Mouse (Mus musculus) lung, adult 2 months (tissue): ENCODE measurements around the gene Eno2. TPM values are rescaled to one million over a fixed set of nuclear protein-coding genes. Genes with fewer than 3 reads are reported as not detected.
"Not testable (repeated sequence)": the region's sequence is repeated elsewhere in the genome, so short reads cannot be mapped to it uniquely, and the experiment has no call there.

Experiments used
- DNase-seq: peaks from one replicate; pipeline ENCODE4 v3.0.0; 2022
- H3K4me1 ChIP-seq: fragments of 200-500 bp; 2 replicates; pipeline ENCODE4 v1.6.1; 2011; ENCODE audit warnings: low read length; ENCODE audit not compliant: control insufficient read depth, insufficient read depth
- H3K4me3 ChIP-seq: fragments of 200-500 bp; replicated peaks from 2 replicates; pipeline ENCODE3; 2011; ENCODE audit warnings: low read depth, mild to moderate bottlenecking, control low read depth, low read length; ENCODE audit errors: extremely low read depth
- CTCF ChIP-seq: fragments of 200-500 bp; IDR thresholded peaks from 2 replicates; pipeline ENCODE4 v1.5.1; 2011; ENCODE audit warnings: mild to moderate bottlenecking, low read length, control low read depth; ENCODE audit not compliant: insufficient read depth
- POLR2A ChIP-seq: fragments of 200-500 bp; IDR thresholded peaks from 2 replicates; pipeline ENCODE4 v1.6.1; 2011; ENCODE audit warnings: low read depth, mild to moderate bottlenecking, control low read depth, low read length, borderline replicate concordance; ENCODE audit errors: extremely low read depth
- WGBS: fragments of 180-500 bp; shearing (Covaris S2); methylation state at CpG from one replicate; pipeline ENCODE4 v1.1.7; 2018; 5-methylcytosine and 5-hydroxymethylcytosine counted together
- polyA plus RNA-seq: library from polyadenylated mRNA; depleted of rRNA; stranded (reverse); fragments of >200 nt; gene quantifications from 2 replicates; pipeline ENCODE4 v1.2.3, GENCODE M21; 2012

The Eno2 gene
- polyA plus RNA-seq, 1 experiment: 3.3 TPM

DNA sequence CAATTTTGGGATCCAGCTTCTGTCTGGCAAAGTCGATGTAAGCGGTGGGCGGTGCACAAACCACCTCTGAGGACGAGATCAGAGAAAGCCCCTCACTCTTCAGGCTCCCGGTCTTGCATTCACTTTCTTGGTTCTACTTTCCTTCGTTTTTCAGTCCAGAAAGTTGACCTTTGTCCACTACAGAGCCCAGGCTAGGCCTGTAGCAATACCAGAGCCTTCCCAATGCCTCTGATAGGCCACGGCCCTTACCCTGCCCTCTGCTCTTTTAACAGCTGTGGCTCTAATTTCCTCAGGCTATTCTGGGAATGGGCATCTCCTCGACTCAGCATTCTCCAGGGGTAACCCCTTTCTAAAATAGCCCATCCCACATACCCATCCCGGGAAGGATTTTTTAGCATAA, 43.4 kb upstream of the Eno2 start:
- H3K4me3 ChIP-seq: no peak overlapping the region
- TF ChIP-seq CTCF (no peak), POLR2A (no peak)
- peaks cover 16% of the 10 kb centered on the region for H3K4me1 ChIP-seq
- DNase-seq: no peak
- 39% methylated on average over 9 of the region's 9 CpGs for WGBS

DNA sequence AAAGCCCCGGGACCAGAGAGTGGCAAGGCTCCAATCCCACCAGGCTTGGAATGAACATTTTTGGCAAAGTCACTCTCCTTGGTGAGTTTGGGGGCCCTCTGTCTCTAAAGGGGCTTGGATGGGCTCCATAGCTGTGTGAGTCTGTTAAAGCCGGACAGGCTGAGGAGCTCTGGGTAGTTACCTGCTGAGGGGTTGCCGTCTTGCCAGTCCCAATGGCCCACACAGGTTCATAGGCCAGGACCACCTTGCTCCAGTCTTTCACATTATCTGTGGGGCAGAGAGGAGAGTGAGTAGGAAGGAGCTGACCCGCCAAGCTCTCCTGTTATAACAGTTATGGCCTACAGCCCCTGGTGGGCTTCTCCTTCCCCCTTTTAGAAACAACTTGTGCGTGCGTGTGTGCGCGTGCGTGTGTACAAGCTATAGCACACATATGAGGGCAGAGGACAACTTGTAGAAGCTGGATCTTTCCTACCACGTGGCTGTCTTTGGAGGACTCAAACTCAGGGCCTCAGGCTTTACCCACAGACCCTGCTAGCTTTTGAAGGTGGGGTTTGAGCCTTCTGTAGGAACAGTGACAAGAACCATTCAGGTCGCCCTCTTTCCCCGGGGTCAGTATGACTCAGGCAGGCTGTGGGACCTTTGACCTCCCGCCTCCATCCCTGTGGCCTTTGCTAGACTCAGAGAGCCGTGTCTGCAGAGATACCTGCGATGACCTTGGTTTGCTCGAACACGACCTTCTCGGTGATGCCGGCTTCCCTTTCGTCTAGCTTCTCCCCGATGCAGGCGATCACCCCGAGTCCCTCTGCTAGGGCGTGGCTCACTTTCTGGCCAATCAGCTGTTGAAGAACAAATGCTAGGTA, 42.5 kb upstream of the Eno2 start:
- H3K4me1 ChIP-seq: peaks cover 16% of the 10 kb centered on the region
- H3K4me3 ChIP-seq: no peak overlapping the region
- 79% methylated on average over 24 of the region's 24 CpGs for WGBS
- no peak for TF ChIP-seq CTCF
- no peak for TF ChIP-seq POLR2A
- no peak for DNase-seq

DNA sequence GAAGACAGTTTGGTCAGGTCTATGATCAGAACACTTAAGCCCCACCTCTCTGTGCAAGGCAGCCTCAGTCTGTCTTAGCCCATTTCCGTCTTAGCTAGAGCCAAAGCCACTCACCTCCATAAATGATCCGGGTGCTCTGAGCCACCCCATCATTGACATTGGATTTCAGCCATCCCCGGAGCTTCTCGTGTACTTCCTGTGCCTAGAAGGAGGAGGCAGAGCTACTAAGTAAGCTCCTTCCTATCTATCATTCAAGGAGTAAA, 41.9 kb upstream of the Eno2 start:
- no peak for TF ChIP-seq CTCF
- no peak for TF ChIP-seq POLR2A
- H3K4me3 ChIP-seq: no peak overlapping the region
- no peak for DNase-seq
- H3K4me1 ChIP-seq: peaks cover 19% of the 10 kb centered on the region
- WGBS: 42% methylated on average over 4 of the region's 4 CpGs

DNA sequence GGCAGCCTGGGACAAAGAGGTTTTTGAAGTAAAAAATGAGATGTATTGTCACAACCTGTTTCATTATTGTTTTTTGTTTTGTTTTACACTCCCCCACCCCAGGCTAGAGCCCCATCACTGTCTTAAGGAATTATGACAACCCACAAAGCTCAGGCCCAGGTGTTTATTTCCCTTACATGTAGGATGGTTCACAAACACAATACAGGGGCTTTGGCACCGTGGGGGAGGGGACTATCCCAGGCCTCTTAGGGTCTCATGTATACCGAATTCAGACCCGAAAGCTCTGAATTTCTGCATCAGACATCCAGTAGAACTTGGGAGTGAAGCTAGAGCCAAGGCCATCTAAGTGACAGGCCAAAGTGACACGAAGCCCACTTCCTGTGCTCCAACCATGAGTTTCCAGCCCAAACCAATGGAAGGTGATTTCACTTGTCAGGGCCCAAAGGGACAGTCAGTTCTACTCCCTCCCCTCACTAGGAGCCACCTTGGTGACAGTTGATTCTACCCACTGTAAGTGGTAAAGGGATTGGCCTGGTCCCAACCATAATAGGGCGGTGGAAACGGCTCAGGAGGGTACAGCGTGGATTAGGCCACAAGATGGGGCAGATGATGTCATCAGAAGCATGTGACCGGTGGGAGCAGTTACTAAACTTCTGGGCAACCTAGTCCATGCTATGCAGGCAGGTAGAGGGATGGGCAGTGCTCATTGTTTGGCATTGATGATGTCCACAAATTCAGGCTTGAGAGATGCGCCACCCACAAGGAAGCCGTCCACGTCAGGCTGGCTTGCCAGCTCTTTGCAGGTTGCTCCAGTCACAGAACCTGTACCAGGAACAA, 41.3 kb upstream of the Eno2 start:
- H3K4me1 ChIP-seq: peaks cover 20% of the 10 kb centered on the region
- WGBS: 78% methylated on average over 11 of the region's 11 CpGs
- DNase-seq, H3K4me3 ChIP-seq: not testable (repeated sequence)

DNA sequence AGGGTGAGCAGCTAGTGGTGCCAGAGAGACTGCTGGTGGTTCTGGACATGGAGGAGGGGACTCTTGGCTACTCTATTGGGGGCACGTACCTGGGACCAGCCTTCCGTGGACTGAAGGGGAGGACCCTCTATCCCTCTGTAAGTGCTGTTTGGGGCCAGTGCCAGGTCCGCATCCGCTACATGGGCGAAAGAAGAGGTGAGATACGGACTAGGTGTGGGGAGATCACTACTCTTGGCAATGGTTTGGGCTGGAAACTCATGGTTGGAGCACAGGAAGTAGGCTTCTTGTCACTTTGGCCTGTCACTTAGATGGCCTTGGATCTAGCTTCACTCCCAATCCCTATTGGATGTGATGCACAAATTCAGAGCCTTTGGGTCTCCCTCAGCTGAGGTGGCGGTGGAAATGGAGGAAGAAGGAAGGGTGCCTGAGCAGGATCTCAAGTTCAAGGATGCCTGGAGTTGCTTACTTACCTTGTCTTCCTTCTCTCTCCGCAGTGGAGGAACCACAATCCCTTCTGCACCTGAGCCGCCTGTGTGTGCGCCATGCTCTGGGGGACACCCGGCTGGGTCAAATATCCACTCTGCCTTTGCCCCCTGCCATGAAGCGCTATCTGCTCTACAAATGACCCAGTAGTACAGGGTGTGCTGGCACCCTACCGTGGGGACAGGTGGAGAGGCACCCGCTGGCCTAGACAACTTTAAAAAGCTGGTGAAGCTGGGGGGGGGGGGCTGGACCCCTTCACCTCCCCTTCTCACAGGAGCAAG, 40.5 kb upstream of the Eno2 start:
- WGBS: 49% methylated on average over 14 of the region's 14 CpGs
- DNase-seq: no peak
- peak overlapping the region; percentile 94 for H3K4me3 ChIP-seq
- H3K4me1 ChIP-seq: peaks cover 20% of the 10 kb centered on the region
- TF ChIP-seq CTCF (no peak), POLR2A (no peak; the same call in 1 of the 2 replicates)

DNA sequence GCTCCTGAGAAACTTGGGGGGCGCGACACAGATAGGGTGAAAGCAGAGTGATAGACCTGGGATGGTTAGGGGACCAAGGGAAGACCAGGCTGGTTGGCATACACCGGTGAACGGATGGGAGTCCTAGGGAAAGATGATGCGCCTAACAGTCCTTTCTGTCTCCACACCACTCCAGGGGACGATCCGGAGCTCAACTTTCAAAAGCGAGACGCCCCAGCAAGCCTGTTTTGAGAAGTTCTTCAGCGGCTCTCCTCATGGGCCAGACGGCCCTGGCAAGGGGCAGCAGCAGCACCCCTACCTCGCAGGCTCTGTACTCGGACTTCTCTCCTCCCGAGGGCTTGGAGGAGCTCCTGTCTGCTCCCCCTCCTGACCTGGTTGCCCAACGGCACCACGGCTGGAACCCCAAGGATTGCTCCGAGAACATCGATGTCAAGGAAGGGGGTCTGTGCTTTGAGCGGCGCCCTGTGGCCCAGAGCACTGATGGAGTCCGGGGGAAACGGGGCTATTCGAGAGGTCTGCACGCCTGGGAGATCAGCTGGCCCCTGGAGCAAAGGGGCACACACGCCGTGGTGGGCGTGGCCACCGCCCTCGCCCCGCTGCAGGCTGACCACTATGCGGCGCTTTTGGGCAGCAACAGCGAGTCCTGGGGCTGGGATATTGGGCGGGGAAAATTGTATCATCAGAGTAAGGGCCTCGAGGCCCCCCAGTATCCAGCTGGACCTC, 39.7 kb upstream of the Eno2 start:
- Histone ChIP-seq H3K4me3 (peak overlapping the region; percentile 94), H3K4me1 (peaks cover 20% of the 10 kb centered on the region)
- DNase-seq: peak; percentile 84
- TF ChIP-seq CTCF: peak; percentile 45
- TF ChIP-seq POLR2A: 0 out of 2 replicates have a peak, but pooled peaks have one; percentile 4
- under 1% methylated on average over 35 of the region's 35 CpGs for WGBS

DNA sequence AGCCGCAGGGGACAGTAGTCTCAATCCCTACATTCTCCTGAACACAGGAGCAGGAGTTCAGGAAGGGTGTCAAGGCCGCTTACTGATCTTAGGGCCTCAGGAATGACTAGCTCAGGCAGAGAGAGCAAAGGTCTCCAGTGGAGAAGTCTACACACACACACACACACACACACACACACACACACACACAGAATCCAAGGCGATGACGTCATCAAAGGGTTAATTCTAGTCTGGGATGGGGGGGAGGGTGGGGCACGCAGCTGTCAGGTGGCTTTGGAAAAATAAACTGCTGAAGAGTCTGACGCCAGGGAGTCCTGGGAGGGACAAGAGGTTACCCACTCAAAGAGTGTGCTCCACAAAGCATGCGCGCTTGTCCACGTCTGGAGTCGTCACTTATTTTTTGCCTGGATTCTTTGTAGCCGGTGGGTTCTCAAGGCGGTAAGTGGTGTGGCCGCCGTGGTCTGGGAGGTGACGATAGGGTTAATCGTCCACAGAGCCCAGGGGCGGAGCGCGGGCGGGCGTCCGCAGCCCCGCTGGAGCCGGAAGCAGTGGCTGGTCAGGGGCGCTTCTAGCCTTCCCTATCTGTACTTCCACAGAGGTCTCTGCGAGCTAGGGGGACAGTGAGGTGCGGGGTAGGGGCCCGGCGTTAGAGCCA, 39.0 kb upstream of the Eno2 start, which contains the start of gene Spsb2:
Gene Spsb2, plus strand, starts transcription at position 304 of the 655 bp plus-strand sequence.
- peak; percentile 81 for DNase-seq
- TF ChIP-seq CTCF (no peak), POLR2A (peak; percentile 46; the same call in 1 of the 2 replicates)
- Histone ChIP-seq H3K4me1 (peaks cover 20% of the 10 kb centered on the region), H3K4me3 (peak within 1 kb of the TSS; percentile 94)
- 3% methylated on average over 29 of the region's 29 CpGs for WGBS

DNA sequence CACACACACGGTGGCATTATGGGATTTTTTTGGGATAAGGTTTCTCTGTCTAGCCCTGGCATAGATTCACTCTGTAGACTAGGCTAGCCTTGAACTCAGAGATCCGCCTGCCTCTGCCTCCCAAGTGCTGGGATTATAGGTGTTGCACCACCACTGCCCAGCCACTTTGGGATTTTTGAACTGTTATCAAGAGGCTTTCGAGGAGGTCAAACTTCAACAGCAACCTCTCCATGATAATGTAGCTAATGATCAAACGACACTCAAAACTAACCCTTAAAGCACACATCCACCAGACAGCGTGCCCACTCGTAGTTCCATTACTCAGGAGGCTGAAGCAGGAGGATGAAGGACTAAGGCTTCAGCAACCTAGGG, 38.5 kb upstream of the Eno2 start:
- TF ChIP-seq CTCF: no peak
- no peak for TF ChIP-seq POLR2A
- H3K4me1 ChIP-seq: peaks cover 17% of the 10 kb centered on the region
- no peak for DNase-seq
- WGBS: 52% methylated on average over 6 of the region's 6 CpGs
- peak overlapping the region; percentile 94 for H3K4me3 ChIP-seq
